15 mouse cellular contexts compared by ENCODE assay signal in the genomic region with DNA sequence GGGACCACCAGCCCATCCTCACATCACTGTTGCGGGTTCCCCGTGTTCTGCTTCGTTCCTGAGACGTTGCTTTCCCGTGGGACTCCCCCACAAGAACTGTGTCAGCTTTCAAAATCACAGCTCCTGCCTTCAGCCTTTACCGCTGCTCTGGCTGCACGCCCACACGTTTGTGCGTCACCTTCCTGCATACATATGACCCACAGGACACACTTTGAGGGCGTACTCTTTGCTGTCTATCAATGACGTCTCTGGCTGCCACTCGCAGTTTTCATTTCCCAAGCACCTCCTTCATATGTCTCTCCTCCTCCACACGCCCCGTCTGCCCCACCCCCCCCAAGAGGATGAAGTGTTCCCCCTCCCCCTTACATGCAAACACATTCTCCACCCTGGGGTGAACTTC. TPM values are rescaled to one million over a fixed set of nuclear protein-coding genes. Genes with fewer than 3 reads are reported as not detected.
DNase-seq lines count a peak whose midpoint lies in the region; ATAC-seq and TF ChIP-seq lines count a peak whose summit lies in the region.
"Had no signal": no experiment of that assay in that cellular context is flagged by ENCODE, and none has a peak within 500 bp of the region (broad histone marks: within the 10 kb centered on the region; RNA-seq: fewer than 3 reads in every experiment).

No protein-coding gene starts in this region.

- no peaks in the 10 kb centered on the region for H3K4me1 ChIP-seq in lung, embryonic 14.5 days (ENCODE audit: insufficient read depth)
- H3K4me1 ChIP-seq in lung, adult 2 months (ENCODE audit: control insufficient read depth, insufficient read depth, low read length), result no peaks in the 10 kb centered on the region
- H3K4me1 ChIP-seq: hindbrain, embryonic 13.5 days had no signal

- DNase-seq in frontal cortex, postnatal 10 days (ENCODE audit: low spot score in 2 of 2), result no peak
- peak; percentile 36 for DNase-seq in lung, embryonic 14.5 days
- no peak for DNase-seq in lung, adult 2 months
- DNase-seq in kidney, postnatal 4 days, result peak; percentile 39 to 60
- peak; percentile 7 for DNase-seq in splenic B cell, adult 2 months (ENCODE audit: low read depth, low spot score)
- DNase-seq in cerebellum, adult 9-11 months, result no peak
- no peak for DNase-seq in cerebellum, postnatal 10 days
- DNase-seq: cerebellum, adult 2 months; gastrocnemius, postnatal 25 days; layer of hippocampus, adult 9-11 months; retina, postnatal 1 day had no signal

- no peak for TF ChIP-seq CTCF in lung, embryonic 14.5 days (IDR thresholded peaks at IDR 0.05; ENCODE audit: low read depth)
- no peak for TF ChIP-seq CTCF in lung, adult 2 months (IDR thresholded peaks at IDR 0.05; ENCODE audit: insufficient read depth, low read length)

- H3K4me3 ChIP-seq in lung, embryonic 14.5 days (ENCODE audit: low read depth, low read length), result no peak overlapping the region
- H3K4me3 ChIP-seq in lung, adult 2 months (replicated peaks; ENCODE audit: extremely low read depth, low read depth, low read length), result no peak overlapping the region
- H3K4me3 ChIP-seq: hindbrain, embryonic 13.5 days; myocyte had no signal

- no peak overlapping the region for H3K9ac ChIP-seq in lung, embryonic 14.5 days
- H3K9ac ChIP-seq: hindbrain, embryonic 13.5 days had no signal

- H3K9me3 ChIP-seq in lung, embryonic 14.5 days (ENCODE audit: low read depth, low read length), result no peaks in the 10 kb centered on the region
- H3K9me3 ChIP-seq: hindbrain, embryonic 13.5 days had no signal

- H3K36me3 ChIP-seq in lung, embryonic 14.5 days (ENCODE audit: insufficient read depth), result no peaks in the 10 kb centered on the region
- no peaks in the 10 kb centered on the region for H3K36me3 ChIP-seq in splenic B cell, adult 2 months (ENCODE audit: control insufficient read depth, insufficient read depth, low read length, poor library complexity, severe bottlenecking)
- H3K36me3 ChIP-seq: hindbrain, embryonic 13.5 days had no signal

- H3K27me3 ChIP-seq in lung, embryonic 14.5 days (ENCODE audit: insufficient read depth, low read length), result no peaks in the 10 kb centered on the region
- no peaks in the 10 kb centered on the region for H3K27me3 ChIP-seq in splenic B cell, adult 2 months (ENCODE audit: control insufficient read depth, insufficient read depth, low read length, poor library complexity, severe bottlenecking)
- H3K27me3 ChIP-seq: hindbrain, embryonic 13.5 days had no signal

- peak overlapping the region; percentile 20 for H3K4me2 ChIP-seq in lung, embryonic 14.5 days
- H3K4me2 ChIP-seq: hindbrain, embryonic 13.5 days had no signal

- H3K27ac ChIP-seq in lung, embryonic 14.5 days (ENCODE audit: low read depth), result no peak overlapping the region
- H3K27ac ChIP-seq: hindbrain, embryonic 13.5 days had no signal

- ATAC-seq in frontal cortex, adult (ENCODE audit: low TSS enrichment), result peak; percentile 94
- ATAC-seq in lung, embryonic 14.5 days (ENCODE audit: insufficient read depth), result no peak; the same call in 1 of the 2 replicates

- no peak for TF ChIP-seq POLR2A in lung, adult 2 months (IDR thresholded peaks at IDR 0.05; ENCODE audit: borderline replicate concordance, extremely low read depth, low read depth, low read length)

- 41% methylated on average over 14 of the region's 14 CpGs for WGBS in lung, embryonic 14.5 days
- 37% methylated on average over 14 of the region's 14 CpGs for WGBS in lung, adult 2 months

RNA-seq across cellular contexts. Expression of a gene that starts 1.3 kb away (rescaled TPM):
- not detected in 2 replicates for polyA plus RNA-seq in lung, embryonic 14.5 days (2014; fragmentation: Nextera tagmentation; extraction: Ambion mirVana)
- polyA plus RNA-seq in lung, adult 2 months (2012; rRNA removed), result not detected in 2 replicates
- polyA plus RNA-seq: cerebellum, adult 2 months; hindbrain, embryonic 13.5 days; myocyte; testis, adult 2 months had no signal

RNA-seq across cellular contexts. Expression of a gene that starts 8.7 kb away (rescaled TPM):
- not detected in 2 replicates for polyA plus RNA-seq in lung, embryonic 14.5 days (2014; fragmentation: Nextera tagmentation; extraction: Ambion mirVana)
- not detected in 2 replicates for polyA plus RNA-seq in lung, adult 2 months (2012; rRNA removed)
- polyA plus RNA-seq: cerebellum, adult 2 months; hindbrain, embryonic 13.5 days; myocyte had no signal

RNA-seq across cellular contexts. Expression of a gene that starts 14.0 kb away (rescaled TPM):
- polyA plus RNA-seq in lung, embryonic 14.5 days (2014; fragmentation: Nextera tagmentation; extraction: Ambion mirVana), result not detected in 2 replicates
- not detected in 2 replicates for polyA plus RNA-seq in lung, adult 2 months (2012; rRNA removed)
- polyA plus RNA-seq: cerebellum, adult 2 months; hindbrain, embryonic 13.5 days; myocyte had no signal

RNA-seq across cellular contexts. Expression of a gene that starts 20.9 kb away (rescaled TPM):
- polyA plus RNA-seq in lung, embryonic 14.5 days (2014; fragmentation: Nextera tagmentation; extraction: Ambion mirVana), result 1.1 and 1.4 TPM in 2 replicates
- 0.19 and 0.28 TPM in 2 replicates for polyA plus RNA-seq in lung, adult 2 months (2012; rRNA removed)

RNA-seq across cellular contexts. Expression of a gene that starts 29.5 kb away (rescaled TPM):
- not detected in 2 replicates for polyA plus RNA-seq in lung, embryonic 14.5 days (2014; fragmentation: Nextera tagmentation; extraction: Ambion mirVana)
- not detected in 2 replicates for polyA plus RNA-seq in lung, adult 2 months (2012; rRNA removed)
- polyA plus RNA-seq: cerebellum, adult 2 months; hindbrain, embryonic 13.5 days; myocyte; testis, adult 2 months had no signal

Comparison
In these comparisons a context has a peak if more than half of its experiments do, and no peak if none do; other contexts are left out.
1. DNase-seq: peak in lung, embryonic 14.5 days (single experiment), kidney, postnatal 4 days (2 of 2) and splenic B cell, adult 2 months (single experiment); none in frontal cortex, postnatal 10 days (0 of 2), lung, adult 2 months (single experiment), cerebellum, adult 9-11 months (single experiment) and cerebellum, postnatal 10 days (0 of 2).